Mouse (Mus musculus) yolk sac, embryonic 10.5 days (tissue): ENCODE measurements around the gene 1700113H08Rik.
A peak's percentile ranks its signal among the peaks of the same experiment; 100 is the strongest.

ENCODE experiments used
- DNase-seq: peaks from one replicate; pipeline ENCODE4 v3.0.0-alpha.2; 2017; ENCODE audit warnings: low spot score

1700113H08Rik gene

DNA sequence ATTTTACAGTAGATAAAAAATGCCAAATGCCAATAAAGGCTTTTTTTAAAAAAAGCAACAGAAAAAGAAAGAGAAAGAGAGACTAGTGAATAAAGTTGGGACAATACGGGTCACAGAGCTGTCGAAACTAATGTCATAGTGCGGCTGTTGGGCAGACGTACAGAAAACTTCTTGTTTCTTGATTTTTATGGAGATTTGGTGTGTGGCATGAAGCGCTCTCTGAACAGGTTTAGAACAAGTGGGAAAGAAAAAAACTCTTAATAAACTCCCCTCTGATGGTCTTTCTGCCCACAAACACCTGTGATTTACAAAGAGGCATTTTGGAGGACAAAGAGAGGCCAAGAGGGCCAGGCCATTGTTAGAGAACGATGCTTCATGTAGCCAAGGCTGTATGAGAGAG lies 1.6 kb downstream of the 1700113H08Rik start:
- DNase-seq, result no peak

DNA sequence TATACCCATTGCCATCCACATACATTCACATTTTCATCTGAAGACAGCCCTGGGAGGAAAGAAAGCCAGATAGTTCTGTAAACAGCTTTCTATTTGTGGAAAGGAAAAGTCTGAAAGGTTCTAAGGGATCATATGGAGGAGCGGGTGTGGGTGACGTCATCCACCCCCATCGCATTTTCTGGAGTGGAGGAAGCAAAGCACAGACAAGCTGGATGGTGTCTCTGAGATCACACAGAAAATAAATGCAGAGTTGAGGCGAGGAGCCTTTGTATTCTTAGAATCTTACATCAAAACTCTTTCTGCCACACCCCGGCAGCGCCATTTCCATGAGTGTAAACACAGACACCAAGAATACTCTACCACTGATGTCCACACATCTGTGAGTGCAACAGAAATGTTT lies 26.4 kb downstream of the 1700113H08Rik start:
- DNase-seq, result no peak

DNA sequence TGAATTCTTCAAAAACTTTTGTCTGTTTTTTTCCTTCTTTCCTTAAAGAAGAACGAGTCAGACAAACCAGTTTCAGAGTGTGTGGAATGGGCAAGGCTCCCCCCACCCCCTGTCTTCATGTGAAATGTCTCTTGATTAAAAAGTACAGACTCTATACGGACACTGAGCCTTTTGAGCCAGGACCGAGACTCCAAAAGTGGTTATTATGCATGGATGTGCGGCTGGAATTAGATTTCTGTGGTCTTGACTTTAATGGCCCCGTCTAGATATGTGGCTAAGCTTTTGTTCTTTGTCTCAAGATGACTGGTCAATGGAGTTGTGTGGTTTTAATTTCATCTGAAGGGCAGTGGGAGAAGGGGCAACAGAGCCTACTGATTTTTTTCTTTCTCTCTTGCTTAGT lies 29.8 kb downstream of the 1700113H08Rik start:
- no peak for DNase-seq

DNA sequence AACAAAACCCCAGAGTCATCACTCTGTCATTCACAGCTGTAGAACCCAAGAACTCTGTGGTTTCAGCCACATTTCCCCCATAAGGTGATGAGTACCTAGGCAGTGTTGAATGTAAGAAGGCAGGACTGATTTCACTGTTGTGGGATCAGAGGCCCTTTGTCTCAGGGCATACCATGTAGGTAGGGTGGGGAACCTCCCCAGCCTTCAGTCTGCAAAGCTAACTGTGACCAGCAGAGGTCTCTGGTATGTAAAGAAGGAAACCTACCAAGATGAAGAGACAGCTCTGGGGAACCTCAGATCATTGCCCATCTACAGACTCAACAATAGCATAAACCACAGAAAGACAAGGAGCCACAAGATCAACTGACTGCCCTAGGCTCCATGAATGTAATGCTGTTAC lies 36.4 kb downstream of the 1700113H08Rik start:
- no peak for DNase-seq

DNA sequence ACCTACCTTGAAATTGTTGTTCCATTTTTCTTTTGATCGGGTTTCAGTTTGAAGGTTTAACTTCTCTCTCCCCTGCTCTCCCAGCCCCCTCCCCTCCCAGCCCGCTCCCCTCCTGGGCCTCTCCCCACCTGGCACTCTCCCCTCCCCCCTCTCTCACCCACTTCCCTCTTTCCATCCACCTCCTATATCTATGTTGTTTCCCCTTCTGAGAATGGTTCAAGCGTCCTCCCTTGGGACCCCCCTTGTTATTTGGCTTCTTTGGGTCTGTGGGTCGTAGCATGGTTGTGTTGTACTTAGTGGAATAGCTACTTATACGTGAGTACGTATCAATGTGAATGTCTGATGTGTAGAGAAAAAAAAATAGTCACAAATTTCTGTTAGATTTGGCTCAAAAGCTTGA lies 40.9 kb downstream of the 1700113H08Rik start:
- no peak for DNase-seq

DNA sequence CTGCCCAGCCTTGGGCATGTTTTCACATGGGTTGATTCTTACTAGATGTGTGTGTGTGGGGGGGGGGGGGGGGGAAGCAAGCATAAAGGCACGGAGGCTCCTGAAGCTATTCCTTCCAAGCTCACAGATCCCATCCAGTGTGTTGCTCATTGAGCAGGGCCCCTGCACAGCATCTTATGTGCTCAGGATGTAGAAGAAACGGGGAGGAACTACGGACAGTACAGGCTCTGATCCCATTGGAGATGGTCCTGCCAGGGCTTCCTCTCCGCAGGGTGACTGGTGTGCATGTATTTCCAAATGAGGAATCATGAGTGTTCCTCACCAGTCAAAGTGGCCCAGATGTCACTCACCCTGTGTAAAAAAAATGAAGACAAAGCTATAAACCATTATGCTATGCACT lies 42.8 kb downstream of the 1700113H08Rik start:
- DNase-seq, result no peak

DNA sequence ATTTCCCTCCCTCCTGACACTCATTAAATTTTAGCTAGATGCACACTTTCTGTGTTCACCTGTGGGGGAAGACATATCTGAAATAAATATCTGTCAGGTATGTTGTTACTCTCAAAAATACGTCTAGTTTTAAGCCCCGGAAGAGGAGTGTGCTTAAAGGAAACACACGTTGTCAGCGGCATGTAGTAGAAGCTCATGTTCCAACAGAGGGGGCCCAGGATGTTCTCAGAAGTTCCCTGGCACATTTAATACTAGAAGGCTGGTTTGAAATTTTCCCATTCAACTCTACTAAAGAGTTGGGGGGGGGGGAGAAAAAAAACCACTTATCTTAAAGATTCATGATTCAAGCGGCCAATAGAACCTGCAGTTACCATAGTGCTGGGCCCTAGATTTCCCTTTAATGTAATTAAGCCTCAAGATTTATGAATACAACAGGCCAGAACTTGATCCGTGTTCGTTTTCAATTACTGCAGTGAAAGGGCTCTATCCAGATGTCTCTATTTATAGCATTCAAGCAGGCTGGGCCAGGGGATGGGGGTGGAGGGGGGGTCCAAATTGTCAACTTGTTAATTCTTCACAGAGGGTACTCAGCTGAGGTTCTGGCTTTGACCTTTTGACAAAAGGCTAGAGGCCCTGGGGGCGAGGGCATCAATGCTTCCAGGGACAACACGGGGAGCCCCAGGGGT lies 43.6 kb downstream of the 1700113H08Rik start:
- peak; percentile 34 for DNase-seq

DNA sequence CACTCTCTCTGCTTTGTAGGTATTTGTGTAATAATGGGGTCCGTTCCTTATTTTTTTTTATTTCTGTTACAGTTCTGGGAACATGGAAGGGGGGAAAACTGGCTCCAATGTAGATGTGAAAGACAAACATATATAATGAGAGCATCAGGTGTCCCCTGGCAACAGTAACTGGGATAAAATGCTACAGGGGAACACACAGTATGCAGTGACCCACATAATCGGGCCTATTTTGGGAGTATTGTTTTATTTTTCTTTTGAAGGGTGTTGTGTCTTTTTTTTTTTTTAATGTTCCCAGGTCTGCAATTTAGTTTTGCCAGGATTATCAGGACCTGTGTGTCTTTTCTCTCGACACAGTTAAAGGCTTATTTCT lies 44.1 kb downstream of the 1700113H08Rik start:
- DNase-seq, result no peak

GRCm38 (mm10) chr10:87102455-87102854 lies 44.6 kb downstream of the 1700113H08Rik start:
- DNase-seq, result no peak

DNA sequence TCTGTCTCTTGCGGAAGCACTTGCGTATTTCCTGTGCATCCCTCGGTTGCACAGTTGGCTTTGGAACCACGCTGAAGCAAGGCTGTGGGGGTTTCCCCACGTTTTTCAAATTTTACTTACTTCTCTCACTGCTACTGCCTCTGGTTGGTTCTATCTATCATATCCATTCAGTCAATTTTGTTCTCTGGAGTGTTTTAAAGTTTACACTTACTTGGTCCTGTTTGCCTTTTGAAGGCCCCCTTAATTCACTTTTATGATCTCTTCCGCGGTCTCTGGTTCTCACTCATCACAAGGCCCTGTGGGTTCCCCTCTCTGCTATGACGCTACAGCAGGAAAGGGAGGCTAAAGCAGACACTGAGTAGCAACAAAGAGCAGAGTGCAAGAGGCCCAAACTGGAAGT lies 45.4 kb downstream of the 1700113H08Rik start:
- DNase-seq, result no peak

- DNase-seq, result no peak
These were observed 49.9 kb downstream of the 1700113H08Rik start for GRCm38 (mm10) chr10:87107565-87108297.

GRCm38 (mm10) chr10:87108333-87108732 lies 50.5 kb downstream of the 1700113H08Rik start:
- DNase-seq, result no peak

DNA sequence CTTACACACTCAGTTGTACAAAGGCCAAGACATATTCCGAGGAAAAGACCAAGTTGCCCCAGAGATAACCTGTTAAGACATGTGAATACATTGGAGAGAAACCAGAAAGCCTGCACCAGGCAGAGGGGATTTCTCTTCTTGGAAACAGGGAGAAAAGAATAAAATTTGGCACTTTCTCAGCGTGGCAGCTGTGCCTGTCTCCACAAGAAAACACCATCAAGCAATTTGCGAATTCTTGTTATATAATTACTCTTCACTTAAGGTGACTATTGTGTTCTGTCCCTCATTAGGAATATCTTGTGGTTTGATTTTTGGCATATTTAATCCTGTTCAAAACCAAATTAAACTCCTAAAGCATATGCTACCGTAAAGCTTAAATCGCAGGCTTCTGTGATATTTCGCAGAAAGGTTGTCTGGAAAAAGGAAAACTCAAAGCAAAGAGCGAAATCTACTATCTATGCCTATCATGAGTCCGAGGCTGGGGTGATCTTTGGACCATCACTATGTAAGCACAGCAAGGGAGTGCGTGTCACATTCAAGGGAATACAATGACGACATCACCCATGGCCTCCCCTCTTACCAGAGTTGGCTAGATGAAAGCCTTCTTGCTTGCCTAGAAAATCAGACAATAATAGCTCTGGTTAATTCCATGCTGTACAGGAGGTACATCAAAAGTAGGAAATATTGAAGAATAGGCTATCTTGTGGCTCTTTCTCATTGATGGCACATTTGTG lies 51.4 kb downstream of the 1700113H08Rik start:
- no peak for DNase-seq

DNA sequence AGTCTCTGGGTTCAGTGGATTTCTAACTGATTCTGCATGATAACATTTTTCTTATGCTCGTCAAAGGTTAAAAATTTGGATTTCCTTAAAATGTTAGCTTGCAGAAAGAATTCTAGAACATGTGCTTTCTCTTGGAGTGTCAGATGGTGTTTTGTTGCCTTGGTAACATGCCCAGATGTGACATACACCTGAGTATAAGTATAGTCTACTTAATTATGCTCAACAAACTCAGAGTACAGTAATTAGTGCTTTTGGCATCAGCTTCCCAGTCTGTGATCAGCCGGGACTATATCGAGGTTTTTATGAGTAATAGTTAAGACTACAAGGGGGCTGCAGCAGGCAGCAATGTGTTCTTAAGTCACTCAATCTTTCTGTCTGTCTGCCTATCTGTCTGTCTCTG lies 53.1 kb downstream of the 1700113H08Rik start:
- DNase-seq, result no peak

- DNase-seq, result no peak
These were observed 67.2 kb downstream of the 1700113H08Rik start for GRCm38 (mm10) chr10:87125094-87125493.

DNA sequence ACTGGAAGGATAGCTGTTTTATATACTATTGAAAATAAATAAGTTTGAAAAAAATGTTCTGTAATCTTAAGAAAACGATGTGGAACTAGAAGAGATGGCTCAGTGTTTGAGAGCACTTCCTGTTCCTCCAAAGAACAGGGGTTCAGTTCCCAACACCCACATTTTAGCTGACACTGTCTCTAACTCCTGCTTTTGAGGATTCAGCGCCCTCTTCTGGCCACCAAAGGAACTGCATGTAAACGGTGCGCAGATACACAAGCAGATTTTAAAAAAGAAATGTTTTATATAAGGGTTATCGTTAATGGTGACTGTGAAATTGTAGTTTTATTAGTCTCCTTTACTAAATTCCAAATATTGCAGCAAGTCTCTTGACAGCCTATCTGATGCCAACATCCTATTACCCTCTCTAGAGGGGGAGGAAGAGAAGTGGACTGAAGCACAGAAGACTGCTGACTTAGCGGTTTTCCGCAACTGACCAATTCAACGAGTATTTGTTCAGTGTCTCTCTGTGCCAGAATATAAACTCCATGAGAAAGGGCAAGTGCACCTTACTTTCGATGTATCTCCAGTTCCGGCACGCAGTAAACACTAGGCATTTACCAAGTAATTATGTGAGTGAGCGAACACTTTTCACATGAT lies 68.5 kb downstream of the 1700113H08Rik start:
- no peak for DNase-seq

DNA sequence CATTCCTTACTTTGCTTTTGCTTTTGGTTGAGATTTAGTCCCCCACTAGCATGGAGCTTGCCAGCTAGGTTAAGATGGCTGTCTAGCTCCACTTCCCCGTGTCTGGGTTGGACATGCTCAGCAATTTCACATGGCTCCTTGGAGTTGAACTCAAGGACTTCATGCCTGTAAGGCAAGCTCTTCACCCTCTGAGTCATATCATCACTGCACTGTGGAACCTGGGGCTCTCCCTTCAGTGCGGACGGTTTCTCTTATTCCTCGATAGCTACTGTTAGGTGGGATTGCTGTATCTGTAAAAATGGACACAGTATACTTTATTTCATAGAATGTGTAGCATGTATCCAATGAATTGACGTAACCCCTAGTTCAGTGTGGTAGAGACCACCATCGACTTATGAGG lies 93.2 kb downstream of the 1700113H08Rik start:
- DNase-seq, result no peak

GRCm38 (mm10) chr10:87153731-87154505 lies 96.1 kb downstream of the 1700113H08Rik start:
- DNase-seq, result no peak

- DNase-seq, result no peak
These were observed 101.9 kb downstream of the 1700113H08Rik start for GRCm38 (mm10) chr10:87159781-87160180.

DNA sequence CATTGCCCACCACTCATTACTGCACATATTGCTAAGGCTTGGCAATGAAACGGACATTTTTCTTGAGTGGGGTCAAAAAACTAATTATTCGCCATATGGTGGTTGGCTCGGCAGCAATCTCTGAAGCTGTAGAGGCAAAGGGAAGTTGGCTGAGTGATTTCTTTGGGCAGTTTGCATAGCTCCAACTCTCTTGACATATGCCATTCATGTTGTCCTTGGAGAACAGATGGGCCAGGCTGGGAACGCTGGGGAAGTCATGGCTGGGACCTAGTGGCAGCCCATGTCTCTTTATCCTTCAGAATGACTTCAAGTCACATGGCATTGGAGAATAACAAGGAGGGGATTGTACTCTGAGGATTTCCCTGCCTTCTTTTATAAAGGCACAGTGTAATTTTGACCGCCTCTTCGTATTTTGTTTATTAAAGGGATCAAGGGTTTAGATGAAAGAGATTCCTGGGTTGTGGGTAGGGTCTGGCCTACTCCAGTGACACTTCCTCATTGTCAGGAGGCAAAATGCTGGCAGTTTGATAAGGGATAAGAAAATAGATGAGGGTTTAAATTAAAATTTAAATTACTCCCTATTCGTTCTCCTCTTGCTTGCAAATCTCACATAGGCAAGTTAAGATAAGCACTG lies 138.4 kb downstream of the 1700113H08Rik start:
- DNase-seq, result no peak

- DNase-seq, result no peak
These were observed 140.9 kb downstream of the 1700113H08Rik start for GRCm38 (mm10) chr10:87198720-87199119.
